Mouse (Mus musculus) granulocyte monocyte progenitor cell, adult 5-6 weeks (primary cell): ENCODE measurements at regions not wholly inside any gene's neighbourhood (a gene's known extent, or its start where the extent isn't known, plus 50 kb on each side); places are given as distances from the start of the nearest gene placed in this dataset.

Experiments used
- ATAC-seq: replicated peaks from 2 replicates; pipeline ENCODE4 v1.8.0; 2016; ENCODE audit warnings: mild to moderate bottlenecking, moderate TSS enrichment, inconsistent platforms; ENCODE audit not compliant: poor library complexity, severe bottlenecking

DNA sequence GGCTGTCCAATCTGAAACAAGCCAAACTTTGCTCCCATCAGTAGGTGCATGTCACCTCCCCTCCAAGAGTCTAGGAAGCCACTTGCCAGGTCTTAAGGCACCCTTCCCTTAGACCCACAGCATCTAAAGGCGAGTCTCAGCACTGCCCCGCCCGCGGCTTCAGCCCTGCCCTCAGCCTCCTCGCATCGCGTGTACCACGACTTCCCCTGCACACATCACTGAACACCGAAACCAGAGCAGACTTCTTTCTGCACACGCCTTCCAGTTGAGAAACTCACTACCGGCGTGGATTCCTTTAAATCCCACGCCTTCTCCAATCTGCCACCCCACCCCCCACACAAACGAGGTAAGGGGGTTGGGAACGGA, 168.3 kb upstream of the Azi2 start:
- peak; percentile 36; the same call in 1 of the 2 replicates for ATAC-seq

DNA sequence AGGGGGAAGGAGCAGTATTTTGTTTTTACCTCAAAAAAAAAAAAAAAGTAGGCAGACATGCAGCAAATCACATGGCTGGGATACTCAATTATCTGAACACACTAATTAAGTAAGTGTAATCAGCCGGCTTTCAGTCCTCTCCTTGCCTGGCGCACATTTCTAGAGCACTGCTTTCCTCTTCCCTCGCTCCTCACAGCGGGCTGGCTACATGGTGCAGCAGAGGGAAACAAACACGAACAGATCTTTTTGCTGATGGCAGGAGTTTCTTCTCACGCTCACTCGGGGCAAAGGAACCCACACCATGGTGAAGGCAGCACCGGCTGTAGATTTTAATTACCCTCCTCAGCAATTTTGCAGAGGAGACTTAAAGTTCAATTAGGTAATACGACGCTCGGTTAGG, 169.7 kb upstream of the Azi2 start:
- ATAC-seq = no peak

DNA sequence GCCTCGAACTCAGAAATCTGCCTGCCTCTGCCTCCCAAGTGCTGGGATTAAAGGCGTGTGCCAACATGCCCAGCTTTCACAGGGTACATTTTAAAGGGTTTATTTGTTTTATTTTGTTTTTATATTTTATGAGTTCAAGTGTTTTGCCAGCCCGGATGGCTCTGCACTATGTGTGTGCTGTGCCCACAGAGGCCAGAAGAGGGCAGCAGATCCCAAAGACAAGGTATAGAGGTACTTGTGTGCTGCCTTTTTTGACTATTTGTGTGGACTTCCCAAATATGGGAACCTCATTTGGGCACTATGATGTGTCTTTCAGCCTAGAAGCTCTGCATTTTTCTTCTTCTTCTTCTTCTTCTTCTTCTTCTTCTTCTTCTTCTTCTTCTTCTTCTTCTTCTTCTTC, 176.4 kb upstream of the Azi2 start:
- ATAC-seq = no peak

DNA sequence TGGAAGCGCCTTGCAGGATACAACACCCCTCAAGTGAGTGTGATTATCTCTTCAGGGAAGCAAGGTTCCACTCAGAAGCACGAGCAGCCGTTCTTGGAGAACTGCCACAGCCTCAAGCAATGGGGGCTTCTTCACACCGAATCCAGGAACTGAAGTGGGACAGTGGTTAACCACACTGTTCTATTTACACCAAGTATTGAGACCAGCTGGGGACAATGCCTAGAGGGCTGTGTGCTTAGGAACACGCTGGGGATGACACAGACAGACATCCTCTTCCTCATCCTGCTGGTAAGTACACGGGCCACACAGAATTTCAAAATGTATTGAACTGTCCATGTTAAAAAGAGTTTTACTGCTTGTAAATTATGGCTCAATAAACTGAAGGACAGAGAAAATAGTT, 177.0 kb upstream of the Azi2 start:
- peak; percentile 95 for ATAC-seq

DNA sequence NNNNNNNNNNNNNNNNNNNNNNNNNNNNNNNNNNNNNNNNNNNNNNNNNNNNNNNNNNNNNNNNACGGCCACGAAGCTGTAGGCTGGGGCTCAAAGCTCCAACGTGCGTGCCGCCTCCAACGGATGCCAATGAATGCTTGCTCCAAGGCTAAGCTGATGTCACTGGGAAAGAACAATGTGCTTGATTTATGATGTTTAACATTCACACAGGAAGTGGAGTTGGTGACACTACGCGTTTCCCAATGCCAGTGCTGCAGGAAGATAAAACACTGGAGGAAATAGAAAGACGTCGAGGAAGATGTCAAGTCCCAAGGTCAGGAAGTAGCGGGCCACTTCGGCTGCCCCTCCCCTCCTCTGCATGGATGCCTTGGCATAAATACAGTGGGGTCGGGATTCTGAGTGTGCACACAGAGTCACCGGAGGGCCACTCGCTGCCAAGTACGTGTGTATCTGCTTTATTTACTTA, 180.7 kb upstream of the Azi2 start:
- ATAC-seq = peak; percentile 23

DNA sequence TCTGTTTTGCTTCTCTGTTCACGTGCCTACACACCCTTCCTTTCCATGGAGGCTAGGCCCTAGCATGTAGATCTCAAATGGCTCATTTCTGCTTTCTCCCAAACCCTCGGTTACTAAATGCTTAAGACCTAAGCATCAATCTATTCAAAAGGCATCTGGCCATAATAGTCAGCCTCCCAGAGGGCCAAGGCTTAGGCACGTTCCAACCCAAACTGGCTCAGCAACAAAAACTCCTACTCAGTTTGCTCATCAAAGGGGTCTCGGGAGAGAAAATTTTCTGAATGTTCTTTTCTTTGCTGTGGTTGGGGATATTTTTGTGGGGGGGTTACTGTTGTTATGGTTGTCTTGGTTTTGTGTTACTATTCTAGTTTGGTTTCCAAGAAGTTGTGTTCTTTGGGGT, 196.8 kb upstream of the Azi2 start:
- ATAC-seq = no peak

DNA sequence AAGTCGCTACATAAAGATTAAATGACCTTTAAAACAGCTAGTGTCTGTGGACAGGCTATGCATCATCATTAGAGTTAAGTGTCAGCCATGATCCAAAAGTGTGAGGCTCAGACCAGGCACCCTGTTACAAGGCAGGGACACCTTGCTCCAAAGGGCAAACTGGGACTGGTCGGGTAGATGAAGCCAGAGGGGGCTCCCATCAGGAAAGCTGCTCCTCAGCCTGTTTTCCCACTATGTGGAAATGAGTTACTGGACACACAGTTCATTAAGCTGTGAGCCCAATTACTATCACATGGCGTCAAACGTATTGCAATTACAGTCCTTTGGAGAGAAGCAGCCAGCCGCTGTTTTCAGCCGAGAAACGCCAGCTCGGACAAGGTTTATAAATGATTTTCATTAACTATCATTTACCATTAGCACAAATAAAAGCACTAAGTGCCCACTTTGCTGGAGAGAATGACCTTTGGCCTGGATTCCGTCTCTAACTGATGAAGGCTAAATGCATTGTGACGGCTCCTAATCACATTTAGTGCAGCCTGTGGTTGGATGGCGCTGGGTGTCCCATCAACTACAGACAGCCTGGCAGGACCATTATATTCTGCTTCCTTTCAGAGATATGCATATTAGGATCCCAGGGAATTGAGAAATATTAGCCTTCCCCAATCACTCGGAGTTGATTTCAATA, 203.5 kb upstream of the Azi2 start:
- no peak for ATAC-seq

DNA sequence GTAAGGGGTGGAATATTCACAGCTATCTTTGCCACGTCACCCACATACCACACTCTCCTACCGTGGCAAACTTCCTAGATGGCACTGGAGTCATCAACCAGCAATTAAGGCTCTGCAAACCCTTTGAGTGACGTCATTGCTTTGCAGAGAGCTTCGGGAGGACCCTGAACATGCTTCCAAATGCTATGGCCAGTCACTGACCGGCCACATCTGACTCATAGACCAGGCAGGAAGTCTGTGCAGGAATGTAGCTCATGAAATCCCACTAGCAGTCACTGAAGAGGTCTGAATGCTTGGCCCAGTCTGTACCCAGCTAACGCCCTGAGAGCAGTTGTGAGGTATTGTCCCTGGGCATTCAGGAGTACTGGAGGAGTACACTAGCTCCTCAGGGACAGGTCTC, 203.9 kb upstream of the Rbms3 start:
- ATAC-seq = no peak

DNA sequence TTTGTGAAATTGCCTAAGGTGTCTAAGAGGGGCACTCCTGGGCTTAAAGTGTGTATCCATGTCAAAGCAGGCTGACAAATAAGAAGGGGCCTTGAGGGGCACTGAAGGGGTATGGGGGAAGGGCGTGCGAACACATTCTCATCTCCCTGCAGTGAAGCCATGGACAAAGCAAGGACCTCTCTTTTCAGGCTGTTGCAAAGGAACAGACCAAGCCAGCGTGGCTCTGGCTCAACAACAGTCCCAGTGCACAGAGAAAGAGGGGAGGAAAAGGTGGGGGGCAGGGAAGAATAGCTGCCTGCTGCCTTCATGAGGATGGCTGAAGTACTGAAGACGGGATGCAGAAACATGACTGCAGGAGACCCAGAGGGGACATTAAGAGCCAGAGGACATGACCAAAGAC, 184.9 kb upstream of the Rbms3 start:
- no peak for ATAC-seq

DNA sequence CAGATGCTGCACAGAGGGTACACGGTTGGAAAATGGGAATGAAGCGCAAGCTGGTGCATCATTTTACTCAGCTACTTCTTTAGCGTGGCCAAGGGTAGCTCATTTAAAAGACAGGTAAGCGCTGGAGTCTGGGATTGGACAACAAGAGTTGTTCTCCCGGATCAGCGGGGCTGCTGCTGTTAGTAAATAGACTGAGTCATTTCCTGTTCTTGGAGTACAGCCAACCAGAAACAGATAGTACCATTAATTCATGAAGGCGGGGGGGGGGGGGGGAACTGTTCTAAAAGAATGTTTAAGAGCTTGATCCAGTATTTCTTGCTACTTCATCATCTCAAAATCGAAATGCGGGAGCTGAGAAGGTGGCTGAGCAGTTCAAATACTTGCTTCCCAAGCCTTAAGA, 183.5 kb upstream of the Rbms3 start:
- no peak for ATAC-seq

DNA sequence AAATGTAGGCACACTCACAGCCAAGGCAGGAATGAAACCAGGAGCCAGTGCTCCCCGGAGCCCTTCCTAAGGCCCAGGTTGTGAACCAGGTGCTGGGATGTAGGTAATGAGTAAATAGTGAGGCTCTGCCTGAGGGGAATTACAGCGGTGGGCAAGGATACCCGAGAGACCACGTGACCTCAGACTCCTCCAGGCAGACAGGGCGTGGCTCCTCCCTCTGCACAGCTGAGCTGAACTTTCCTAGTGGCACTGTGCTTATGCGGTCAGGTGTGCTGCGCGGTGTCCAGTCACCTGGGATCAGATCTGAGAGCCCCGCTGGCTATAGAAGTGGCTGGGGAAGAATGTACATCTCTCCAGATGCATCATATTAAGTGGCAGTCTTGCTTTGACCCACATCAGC, 176.1 kb upstream of the Rbms3 start:
- no peak for ATAC-seq

DNA sequence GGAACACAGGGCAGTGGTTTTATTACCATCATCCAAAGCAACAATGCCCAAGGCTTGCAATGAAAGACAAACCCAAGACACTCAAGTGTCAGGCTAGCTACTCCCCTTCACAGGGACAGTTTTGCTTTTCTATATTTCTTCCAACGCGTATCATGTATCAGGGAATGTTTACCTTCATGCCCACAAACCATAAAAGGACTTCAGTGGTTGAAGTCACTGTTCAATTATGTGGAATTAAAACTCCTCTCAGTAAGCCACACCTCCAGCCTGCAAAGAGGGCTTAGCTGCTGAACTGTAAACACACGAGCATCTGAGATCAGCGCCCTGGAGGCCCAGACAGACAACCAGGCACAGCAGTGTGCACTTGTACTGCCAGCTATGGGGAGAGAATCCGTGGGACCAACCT, 154.5 kb upstream of the Rbms3 start:
- ATAC-seq = no peak

DNA sequence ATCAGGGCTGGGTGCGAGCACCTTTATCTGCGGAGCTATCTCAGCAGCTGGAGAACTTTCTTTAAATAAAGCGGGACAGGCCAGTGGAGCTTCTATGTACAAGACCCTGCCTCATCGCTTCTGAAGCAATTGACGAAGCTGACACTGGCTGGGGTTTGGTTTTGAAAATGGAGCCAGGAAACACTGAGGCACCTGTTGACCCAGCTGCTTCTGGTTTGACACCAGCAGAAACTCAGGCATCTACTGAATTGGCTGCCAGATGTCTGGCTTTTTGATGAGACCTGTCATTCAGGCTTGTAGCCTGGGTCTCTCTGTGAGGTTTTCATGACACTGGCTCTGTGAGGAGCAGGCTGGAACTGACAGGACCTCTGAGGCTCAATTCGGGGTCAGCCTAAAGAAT, 124.9 kb upstream of the Rbms3 start:
- ATAC-seq = no peak

DNA sequence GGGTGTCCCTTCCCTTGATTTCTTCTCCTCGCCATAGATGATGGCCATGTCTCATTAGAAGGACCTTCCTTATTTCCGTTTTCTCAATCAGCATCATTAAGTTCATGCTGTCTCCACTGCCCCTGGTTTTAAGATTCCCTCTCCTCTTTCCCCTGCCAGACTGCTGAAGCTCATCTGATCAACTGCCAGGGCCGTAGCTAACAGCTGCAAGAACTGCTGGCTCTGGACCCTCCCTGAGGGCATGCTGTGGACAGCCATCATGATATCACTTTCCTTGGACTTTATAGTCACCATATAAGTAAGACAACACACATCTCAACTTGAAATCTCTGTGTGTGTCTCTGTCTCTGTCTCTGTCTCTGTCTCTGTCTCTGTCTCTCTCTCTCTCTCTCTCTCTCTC, 123.8 kb upstream of the Rbms3 start:
- no peak for ATAC-seq

DNA sequence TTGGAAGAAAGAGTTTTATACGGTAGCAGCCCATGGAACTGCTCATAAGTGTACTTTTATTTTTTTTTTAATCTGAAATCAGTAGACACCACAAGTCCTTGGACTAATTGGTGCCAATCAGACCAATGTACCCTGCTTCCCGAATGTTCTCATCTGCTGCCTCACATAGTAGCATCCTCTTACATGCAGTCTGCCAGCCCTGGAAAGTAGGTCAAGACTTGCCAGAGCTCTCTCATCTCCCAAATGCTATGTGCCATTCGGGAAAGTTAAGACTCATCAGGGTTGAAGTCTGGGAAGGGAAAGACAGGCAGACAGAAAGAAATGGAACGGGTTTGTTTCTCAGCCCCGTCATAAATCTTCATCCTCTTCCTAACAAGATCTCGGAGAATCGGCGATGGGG, 115.2 kb upstream of the Rbms3 start:
- ATAC-seq = no peak

DNA sequence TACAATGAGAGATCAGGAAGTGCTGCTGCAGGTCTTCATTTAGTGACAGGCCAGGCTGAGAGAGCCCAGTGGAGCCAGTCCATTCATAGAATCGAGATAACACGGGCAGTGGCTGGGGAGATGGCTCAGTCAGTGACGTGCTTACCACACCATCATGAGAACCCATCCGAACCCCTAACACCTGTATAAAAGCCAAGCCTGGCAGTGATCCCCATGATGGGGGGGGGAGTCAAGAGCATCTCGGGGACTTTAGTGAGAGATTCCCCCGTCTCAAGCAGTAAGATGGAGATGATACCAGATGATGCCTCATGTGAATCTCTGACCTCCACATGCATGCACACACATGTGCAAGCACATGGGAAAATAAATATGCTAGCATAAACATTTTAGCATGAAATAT, 99.7 kb upstream of the Rbms3 start:
- ATAC-seq = no peak

DNA sequence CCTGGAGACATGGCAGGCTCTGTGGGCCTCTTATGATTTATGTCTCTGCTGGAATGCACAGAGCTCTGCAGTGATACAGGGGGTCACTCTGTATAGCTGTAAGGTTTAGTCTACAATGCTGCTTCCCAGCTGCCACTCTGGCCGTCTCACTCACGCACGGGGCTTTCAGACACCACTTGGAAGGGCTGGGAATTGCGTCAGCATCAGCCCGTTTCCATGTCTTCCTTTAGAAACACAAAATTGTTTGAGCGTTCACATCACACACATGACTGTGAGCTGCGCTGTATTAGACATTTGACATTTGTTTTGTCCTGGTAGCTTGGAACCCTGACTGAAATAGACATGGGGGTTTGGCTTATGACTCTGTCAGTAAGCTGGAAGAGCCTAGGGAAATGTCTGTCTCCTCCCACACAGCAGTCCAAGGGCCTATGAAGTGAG, 90.5 kb upstream of the Rbms3 start:
- ATAC-seq = no peak

DNA sequence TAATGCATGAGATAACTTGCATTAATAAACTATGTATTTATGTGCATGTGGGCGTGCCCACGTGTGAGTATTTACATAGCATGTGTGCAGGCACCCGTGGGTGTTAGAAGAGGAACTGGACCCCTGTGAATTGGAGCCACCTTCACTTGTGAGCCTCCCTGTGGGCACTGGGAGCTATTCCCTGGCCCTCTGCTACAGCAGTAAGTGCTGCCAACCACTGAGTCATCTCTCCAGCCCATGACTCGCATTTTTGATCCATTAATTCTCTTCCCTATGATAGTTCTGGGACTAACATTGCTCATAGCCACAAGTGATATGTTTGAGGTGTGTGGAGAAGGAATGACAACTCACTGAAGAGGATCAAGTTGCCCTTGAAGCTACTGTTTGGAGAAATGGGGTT, 87.6 kb upstream of the Rbms3 start:
- ATAC-seq = no peak

DNA sequence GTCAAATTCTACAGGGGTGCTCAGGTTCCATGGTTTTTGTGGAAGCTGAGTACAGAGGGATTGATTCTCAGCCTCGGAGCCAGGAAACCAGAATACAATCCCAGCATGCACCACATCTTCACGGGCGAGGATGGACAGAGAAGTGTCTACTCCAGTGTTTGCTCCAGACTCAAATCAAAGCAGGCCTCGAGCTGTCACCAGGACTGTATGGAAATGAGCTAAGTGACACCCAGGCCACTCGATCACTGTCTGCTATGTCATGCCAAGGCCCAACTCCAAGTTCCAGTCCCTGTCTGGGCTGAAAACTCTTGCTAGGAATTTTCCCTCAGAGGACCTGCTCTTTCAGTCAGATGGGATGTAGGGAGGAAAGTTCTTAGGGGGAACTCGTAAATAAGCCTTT, 86.8 kb upstream of the Rbms3 start:
- no peak for ATAC-seq

DNA sequence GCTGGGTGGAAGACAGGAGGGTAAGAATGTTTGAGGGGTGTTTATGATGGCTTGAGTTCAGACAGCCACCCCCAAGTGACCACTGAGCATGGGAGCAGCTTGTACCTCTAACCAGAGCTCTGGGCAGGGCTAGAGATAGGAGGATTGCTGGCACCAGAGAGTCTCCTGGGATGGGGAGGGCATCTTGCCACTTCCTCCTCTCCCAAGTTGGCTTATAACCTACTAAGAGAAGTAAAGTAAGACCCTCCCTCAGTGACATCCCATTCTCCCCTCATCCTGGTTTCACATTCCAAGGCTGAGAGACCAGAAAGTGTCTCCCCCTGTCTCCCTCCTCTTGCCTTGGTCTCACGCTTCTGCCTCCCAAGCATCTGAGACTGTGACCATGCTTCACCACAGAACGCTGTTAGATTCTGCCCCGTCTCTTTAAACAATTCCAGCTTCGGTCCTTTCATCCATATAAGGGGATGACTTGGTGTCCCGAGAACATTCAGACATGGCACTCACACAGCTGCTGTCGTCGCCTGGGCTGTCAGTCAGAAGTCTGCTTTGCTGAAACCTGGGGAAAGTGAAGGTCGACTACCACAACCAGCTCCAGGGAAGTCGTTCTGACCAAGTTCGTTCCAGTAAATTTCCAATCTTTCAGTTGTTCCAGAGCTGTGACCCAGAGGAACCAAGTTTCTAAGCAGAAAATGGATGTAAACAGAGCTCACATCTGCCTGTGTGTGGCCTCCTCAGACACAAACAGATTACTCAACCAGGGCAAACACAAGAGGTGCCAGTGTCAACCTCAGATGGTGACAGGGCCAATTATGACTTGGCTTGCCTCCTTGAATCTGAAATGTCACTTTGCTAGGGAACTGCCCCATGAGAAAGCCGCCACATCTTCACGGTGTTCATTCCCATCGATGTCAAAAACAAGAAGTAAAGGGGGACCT, 85.3 kb upstream of the Rbms3 start:
- no peak for ATAC-seq

DNA sequence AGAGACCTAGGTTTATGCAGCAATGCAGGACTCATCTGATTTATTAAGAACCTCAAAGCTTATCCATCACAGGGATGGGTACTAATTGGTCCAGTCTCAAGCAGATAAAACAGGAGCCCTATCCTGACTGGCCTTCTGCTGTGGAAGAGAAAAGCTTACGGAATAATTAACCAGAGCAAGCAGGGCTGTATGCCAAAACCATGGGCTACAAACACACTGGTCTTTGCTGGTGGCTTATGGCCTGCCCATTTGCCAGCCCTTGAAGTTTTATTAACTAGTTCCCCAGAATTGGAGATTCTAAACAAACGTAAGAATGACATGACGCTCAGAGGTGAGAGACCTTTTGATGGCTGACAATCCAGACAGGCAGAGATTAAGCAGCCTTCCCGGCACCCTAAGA, 83.4 kb upstream of the Rbms3 start:
- no peak for ATAC-seq

DNA sequence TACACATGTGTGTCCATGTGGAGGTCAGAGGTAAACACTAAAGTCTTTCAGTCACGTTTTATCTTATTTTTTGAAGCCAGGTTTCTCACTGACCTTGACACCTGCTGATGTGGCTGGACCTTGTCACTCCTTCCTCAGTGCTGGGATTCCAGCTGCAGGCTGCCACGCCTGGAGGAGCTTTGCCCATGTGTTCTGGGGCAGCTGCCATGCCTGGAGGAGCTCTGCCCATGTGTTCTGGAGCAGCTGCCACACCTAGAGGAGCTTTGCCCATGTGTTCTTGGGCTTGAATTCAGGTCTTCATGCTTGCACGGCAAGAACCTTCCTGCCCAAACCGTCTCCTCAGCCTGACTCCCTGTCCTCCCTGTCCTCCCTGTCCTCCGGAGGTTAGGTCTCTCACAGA, 82.1 kb upstream of the Rbms3 start:
- no peak for ATAC-seq
